Mouse (Mus musculus): ENCODE results near the gene Rbm47. TPM values are rescaled to one million over a fixed set of nuclear protein-coding genes. Genes with fewer than 3 reads are reported as not detected.

Rbm47 gene
- polyA plus RNA-seq, 1 experiment from 2014 or later = 105 TPM

DNA sequence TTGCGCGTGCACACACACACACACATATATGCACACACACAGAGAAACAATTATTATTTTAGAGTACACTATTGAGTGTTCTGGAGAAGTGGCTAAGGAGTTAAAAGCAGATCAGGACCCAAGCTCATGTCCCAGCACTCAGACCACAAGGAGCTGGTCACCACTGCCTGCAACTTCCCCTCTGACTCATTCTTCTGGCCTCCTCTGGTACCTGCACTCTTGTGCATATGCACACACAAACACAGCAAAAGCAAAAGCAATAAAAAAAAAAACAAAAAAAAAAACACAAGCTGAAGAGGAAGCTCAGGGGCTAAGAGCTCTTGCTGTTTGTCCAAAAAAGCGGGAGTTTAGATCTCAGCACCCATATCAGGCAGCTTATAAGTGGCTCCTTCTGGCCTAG, 25.6 kb downstream of the Rbm47 start:
- no peak for DNase-seq (ENCODE audit: low spot score)
- no peaks in the 10 kb centered on the region; the same call in 1 of the 2 replicates for H3K4me1 ChIP-seq (replicated peaks; ENCODE audit: insufficient read depth, low read length)
- H3K27me3 ChIP-seq (ENCODE audit: insufficient read depth, low read length) = no peaks in the 10 kb centered on the region
- no peak for ATAC-seq (replicated peaks; ENCODE audit: low FRiP score, low read depth)
- no peaks in the 10 kb centered on the region for H3K36me3 ChIP-seq (ENCODE audit: insufficient read depth, low read length)
- H3K4me3 ChIP-seq (replicated peaks; ENCODE audit: low read depth, low read length) = no peak overlapping the region
- no peaks in the 10 kb centered on the region for H3K9me3 ChIP-seq (replicated peaks; ENCODE audit: low read length)
- H3K4me2 ChIP-seq (ENCODE audit: low read length) = 0 out of 2 replicates have a peak overlapping the region, but pooled peaks have one; percentile 10
- TF ChIP-seq CTCF (IDR thresholded peaks at IDR 0.05; ENCODE audit: low read depth) = no peak
- 92% methylated on average over 3 of the region's 3 CpGs for WGBS
- H3K9ac ChIP-seq (ENCODE audit: low read depth, low read length) = no peak overlapping the region
- H3K27ac ChIP-seq = no peak overlapping the region

DNA sequence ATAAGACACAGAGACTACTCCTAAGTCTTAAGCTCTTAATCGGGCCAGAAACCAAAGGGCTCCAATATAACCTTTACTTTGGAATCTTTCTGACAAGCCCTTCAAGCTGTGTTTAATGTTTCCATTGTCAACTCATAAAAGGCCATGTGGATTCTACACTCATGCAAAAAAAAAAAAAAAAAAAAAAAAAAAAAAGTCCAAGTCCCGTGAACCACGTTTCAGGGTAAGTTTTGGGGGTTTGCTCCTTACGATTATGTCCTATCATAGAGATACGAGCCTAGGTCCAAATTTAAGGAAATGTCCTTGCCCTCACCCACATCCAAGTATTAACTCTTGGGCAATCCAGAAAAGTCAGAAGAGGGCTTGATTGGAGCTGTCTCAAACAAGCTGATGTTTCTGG, 27.3 kb downstream of the Rbm47 start:
- no peak for ATAC-seq (replicated peaks; ENCODE audit: low FRiP score, low read depth)
- TF ChIP-seq CTCF (IDR thresholded peaks at IDR 0.05; ENCODE audit: low read depth) = no peak
- Histone ChIP-seq H3K4me2 (ENCODE audit: low read length) (no peak overlapping the region), H3K27me3 (ENCODE audit: insufficient read depth, low read length) (no peaks in the 10 kb centered on the region), H3K4me3 (replicated peaks; ENCODE audit: low read depth, low read length) (no peak overlapping the region), H3K27ac (no peak overlapping the region), H3K4me1 (replicated peaks; ENCODE audit: insufficient read depth, low read length) (no peaks in the 10 kb centered on the region), H3K9ac (ENCODE audit: low read depth, low read length) (no peak overlapping the region), H3K36me3 (ENCODE audit: insufficient read depth, low read length) (no peaks in the 10 kb centered on the region), H3K9me3 (replicated peaks; ENCODE audit: low read length) (no peaks in the 10 kb centered on the region)
- DNase-seq (ENCODE audit: low spot score) = no peak
- 82% methylated on average over 5 of the region's 5 CpGs for WGBS

DNA sequence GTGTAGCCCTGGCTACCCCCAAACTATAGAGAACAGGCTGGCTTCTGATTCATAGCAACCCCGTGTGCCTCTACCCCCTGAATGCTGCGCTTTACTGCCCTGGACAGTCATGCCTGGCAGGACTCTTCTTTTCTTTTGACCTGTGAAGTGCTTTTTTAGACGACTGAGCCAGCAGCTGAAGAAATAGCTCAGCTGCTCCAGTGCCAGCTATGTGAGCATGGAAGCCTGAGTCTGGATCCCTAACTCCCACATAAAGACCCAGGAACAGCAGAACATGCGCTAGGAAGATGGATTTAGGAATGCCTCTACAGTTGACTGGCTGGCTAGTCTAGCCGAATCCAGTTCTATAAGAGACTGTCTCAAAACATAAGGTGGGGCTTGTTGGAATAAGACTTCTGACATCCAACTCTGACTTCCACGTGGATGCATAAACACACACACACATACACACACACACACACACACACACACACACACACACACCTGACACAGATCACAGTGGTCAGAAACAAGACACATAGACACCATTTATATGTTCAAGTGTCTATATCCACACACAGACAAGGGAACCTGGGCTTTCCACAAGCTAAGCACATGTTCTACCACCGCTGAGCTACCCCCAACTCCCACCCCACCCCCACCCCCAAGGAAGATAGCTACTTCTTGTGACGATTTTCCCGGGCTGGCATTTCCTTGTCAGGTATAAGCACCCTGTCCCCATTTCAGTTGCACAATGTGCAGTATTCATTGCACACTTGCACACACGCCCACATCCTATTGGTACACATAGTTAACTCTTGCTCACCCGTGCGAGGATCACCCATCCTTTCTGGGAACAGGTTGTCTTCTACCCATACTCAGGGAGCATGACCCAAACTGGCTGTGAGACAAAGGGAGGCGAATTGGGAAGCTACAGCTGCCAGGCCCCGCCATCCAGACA, 29.6 kb downstream of the Rbm47 start:
- Histone ChIP-seq H3K27ac (no peak overlapping the region), H3K27me3 (ENCODE audit: insufficient read depth, low read length) (no peaks in the 10 kb centered on the region), H3K4me1 (replicated peaks; ENCODE audit: insufficient read depth, low read length) (no peaks in the 10 kb centered on the region), H3K9ac (ENCODE audit: low read depth, low read length) (no peak overlapping the region), H3K4me2 (ENCODE audit: low read length) (no peak overlapping the region), H3K4me3 (replicated peaks; ENCODE audit: low read depth, low read length) (no peak overlapping the region), H3K36me3 (ENCODE audit: insufficient read depth, low read length) (no peaks in the 10 kb centered on the region), H3K9me3 (replicated peaks; ENCODE audit: low read length) (no peaks in the 10 kb centered on the region)
- 60% methylated on average over 14 of the region's 14 CpGs for WGBS
- ATAC-seq (replicated peaks; ENCODE audit: low FRiP score, low read depth) (no peak), DNase-seq (ENCODE audit: low spot score) (peak; percentile 39)
- TF ChIP-seq CTCF (IDR thresholded peaks at IDR 0.05; ENCODE audit: low read depth) = no peak

DNA sequence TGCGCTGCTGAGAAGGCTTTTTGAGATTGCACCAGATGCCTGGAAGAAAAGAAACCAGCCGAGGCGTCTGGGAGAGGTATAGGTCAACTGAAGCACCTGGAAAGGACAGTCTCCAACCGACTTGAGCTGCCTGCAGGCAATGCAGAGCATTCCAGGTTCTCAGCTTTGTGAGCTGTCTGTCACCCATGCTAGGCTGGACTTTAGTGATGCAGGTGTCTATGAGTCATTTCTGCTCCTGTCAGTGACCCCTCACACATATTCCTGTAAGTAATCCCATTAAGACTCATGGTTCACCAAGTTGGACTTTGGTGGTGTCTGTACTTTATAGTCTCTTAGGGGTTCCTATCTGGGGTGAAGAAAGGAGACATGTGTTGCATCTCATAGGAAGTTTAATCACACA, 31.4 kb downstream of the Rbm47 start:
- H3K9ac ChIP-seq (ENCODE audit: low read depth, low read length) = no peak overlapping the region
- TF ChIP-seq CTCF (IDR thresholded peaks at IDR 0.05; ENCODE audit: low read depth) = no peak
- H3K4me3 ChIP-seq (replicated peaks; ENCODE audit: low read depth, low read length) = no peak overlapping the region
- H3K27me3 ChIP-seq (ENCODE audit: insufficient read depth, low read length) = no peaks in the 10 kb centered on the region
- no peaks in the 10 kb centered on the region for H3K36me3 ChIP-seq (ENCODE audit: insufficient read depth, low read length)
- H3K4me2 ChIP-seq (ENCODE audit: low read length) = no peak overlapping the region
- WGBS = 83% methylated on average over 4 of the region's 4 CpGs
- DNase-seq (ENCODE audit: low spot score) (no peak), ATAC-seq (replicated peaks; ENCODE audit: low FRiP score, low read depth) (peak; percentile 75; the same call in 1 of the 2 replicates)
- H3K9me3 ChIP-seq (replicated peaks; ENCODE audit: low read length) = no peaks in the 10 kb centered on the region
- H3K4me1 ChIP-seq (replicated peaks; ENCODE audit: insufficient read depth, low read length) = no peaks in the 10 kb centered on the region
- no peak overlapping the region for H3K27ac ChIP-seq

DNA sequence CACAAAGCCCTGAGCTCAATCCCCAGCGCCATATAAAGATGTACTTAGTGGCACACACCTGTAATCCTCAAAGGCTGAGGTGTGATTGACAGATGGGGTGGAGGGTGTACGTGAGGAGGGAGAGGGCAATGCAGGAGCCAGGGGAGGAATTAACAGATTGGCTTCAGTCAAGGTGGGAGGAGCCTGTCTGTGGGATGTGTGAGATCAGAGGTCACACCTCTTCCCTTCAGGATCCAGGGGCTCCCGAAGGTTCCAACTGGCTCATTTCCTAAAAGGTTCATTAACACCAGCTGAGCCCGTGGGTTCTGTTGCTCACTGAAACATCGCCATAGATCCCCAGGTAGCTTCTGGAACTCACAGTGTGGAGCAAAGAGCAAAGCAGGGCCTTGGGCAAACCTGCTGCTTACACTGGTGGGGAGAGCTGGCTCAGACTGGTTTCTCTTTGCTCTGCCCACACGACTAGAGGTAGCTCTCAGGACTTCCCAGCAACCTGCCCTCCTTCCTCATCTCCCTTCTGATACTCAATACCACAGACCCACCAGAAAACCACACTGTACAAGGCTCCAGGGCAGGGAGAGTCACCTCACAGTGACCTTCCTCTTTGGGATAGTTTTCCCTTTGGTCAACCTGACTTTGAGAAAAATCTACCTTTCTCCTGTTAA, 33.2 kb downstream of the Rbm47 start:
- no peak overlapping the region for H3K4me3 ChIP-seq (replicated peaks; ENCODE audit: low read depth, low read length)
- no peak for TF ChIP-seq CTCF (IDR thresholded peaks at IDR 0.05; ENCODE audit: low read depth)
- DNase-seq (ENCODE audit: low spot score) = no peak
- H3K27me3 ChIP-seq (ENCODE audit: insufficient read depth, low read length) = no peaks in the 10 kb centered on the region
- no peaks in the 10 kb centered on the region for H3K36me3 ChIP-seq (ENCODE audit: insufficient read depth, low read length)
- ATAC-seq (replicated peaks; ENCODE audit: low FRiP score, low read depth) = peak; percentile 71; the same call in 1 of the 2 replicates
- H3K4me2 ChIP-seq (ENCODE audit: low read length) = no peak overlapping the region
- no peak overlapping the region for H3K9ac ChIP-seq (ENCODE audit: low read depth, low read length)
- H3K9me3 ChIP-seq (replicated peaks; ENCODE audit: low read length) = no peaks in the 10 kb centered on the region
- peak overlapping the region; percentile 54 for H3K27ac ChIP-seq
- WGBS = 27% methylated on average over 6 of the region's 6 CpGs
- no peaks in the 10 kb centered on the region for H3K4me1 ChIP-seq (replicated peaks; ENCODE audit: insufficient read depth, low read length)

DNA sequence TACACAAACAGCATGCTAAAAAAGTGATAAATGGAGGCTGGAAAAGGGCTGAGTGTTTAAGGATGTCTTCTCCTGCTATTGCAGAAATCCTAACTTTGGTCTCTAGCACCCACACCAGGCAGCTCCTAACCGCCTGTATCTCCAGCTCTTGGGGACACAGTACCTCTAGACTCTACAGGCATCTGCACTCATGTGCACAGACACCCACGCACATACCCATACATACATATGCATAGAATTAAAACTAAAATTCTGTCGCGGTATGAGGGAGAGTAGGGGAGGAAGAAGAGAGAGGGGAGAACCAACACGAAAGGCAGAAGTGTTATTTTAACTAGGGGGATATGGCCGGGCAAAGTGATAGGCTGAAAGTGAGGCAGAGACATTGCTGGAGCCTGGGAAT, 33.7 kb downstream of the Rbm47 start:
- 66% methylated on average over 6 of the region's 6 CpGs for WGBS
- ATAC-seq (replicated peaks; ENCODE audit: low FRiP score, low read depth) (no peak), DNase-seq (ENCODE audit: low spot score) (no peak)
- H3K9ac ChIP-seq (ENCODE audit: low read depth, low read length) = no peak overlapping the region
- H3K4me3 ChIP-seq (replicated peaks; ENCODE audit: low read depth, low read length) = no peak overlapping the region
- no peak for TF ChIP-seq CTCF (IDR thresholded peaks at IDR 0.05; ENCODE audit: low read depth)
- peak overlapping the region; percentile 54 for H3K27ac ChIP-seq
- H3K4me1 ChIP-seq (replicated peaks; ENCODE audit: insufficient read depth, low read length) = no peaks in the 10 kb centered on the region
- no peaks in the 10 kb centered on the region for H3K9me3 ChIP-seq (replicated peaks; ENCODE audit: low read length)
- H3K4me2 ChIP-seq (ENCODE audit: low read length) = no peak overlapping the region
- H3K36me3 ChIP-seq (ENCODE audit: insufficient read depth, low read length) = no peaks in the 10 kb centered on the region
- H3K27me3 ChIP-seq (ENCODE audit: insufficient read depth, low read length) = no peaks in the 10 kb centered on the region
